26 mouse cellular contexts compared by ENCODE assay signal in the genomic region with DNA sequence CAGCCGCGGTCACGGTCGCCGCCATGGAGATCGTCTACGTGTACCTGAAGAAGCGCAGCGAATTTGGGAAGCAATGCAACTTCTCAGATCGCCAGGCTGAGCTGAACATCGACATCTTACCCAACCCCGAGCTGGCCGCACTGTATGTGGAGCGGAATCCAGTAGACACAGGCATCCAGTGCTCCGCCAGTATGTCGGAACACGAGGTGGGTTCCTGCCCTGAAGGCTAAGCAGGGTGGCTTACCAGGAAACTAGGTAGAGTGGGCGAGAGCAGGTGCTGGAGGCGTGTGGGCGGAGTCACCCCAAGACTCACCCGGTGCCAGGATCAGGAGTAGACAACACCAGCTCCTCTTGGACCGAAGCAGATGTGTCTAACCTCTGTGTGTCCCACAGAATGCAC. TPM values are rescaled to one million over a fixed set of nuclear protein-coding genes. Genes with fewer than 3 reads are reported as not detected.
"Had no signal": no experiment of that assay in that cellular context is flagged by ENCODE, and none has a peak within 500 bp of the region (broad histone marks: within the 10 kb centered on the region; RNA-seq: fewer than 3 reads in every experiment).

No protein-coding gene starts in this region.

- DNase-seq: gastrocnemius, postnatal 14 days; heart, adult 18-20 months; heart, postnatal 10 days; kidney, adult 11 months; kidney, adult 2 months; kidney, adult 9 months; kidney, postnatal 14 days; kidney, postnatal 36 days; layer of hippocampus, postnatal 36 days; left cerebral cortex, postnatal 4 days had no signal

- H3K27ac ChIP-seq: heart, embryonic 10.5 days; hindbrain, embryonic 13.5 days; hindbrain, embryonic 15.5 days; hindbrain, postnatal 0 days; kidney, embryonic 15.5 days; kidney, postnatal 0 days; limb, embryonic 13.5 days; limb, embryonic 15.5 days; liver, embryonic 12.5 days; liver, embryonic 14.5 days had no signal

- H3K4me1 ChIP-seq: liver, embryonic 12.5 days had no signal

- H3K36me3 ChIP-seq: heart, embryonic 10.5 days; heart, embryonic 12.5 days; hindbrain, embryonic 13.5 days; hindbrain, embryonic 15.5 days; kidney, embryonic 15.5 days; limb, embryonic 13.5 days; limb, embryonic 15.5 days; liver, embryonic 12.5 days had no signal

- H3K4me3 ChIP-seq: heart, embryonic 10.5 days; heart, embryonic 12.5 days; hindbrain, embryonic 13.5 days; hindbrain, embryonic 15.5 days; kidney, embryonic 15.5 days; limb, embryonic 13.5 days; limb, embryonic 15.5 days; liver, embryonic 12.5 days had no signal

- ATAC-seq: hindbrain, postnatal 0 days; intestine, embryonic 16.5 days; liver, embryonic 12.5 days had no signal

- H3K27me3 ChIP-seq: hindbrain, embryonic 13.5 days; hindbrain, embryonic 15.5 days; limb, embryonic 15.5 days had no signal

RNA-seq across cellular contexts. Expression of gene Dnaic2, which starts 5.7 kb away (rescaled TPM):
- total RNA-seq: gastrocnemius, adult 8-10 months; granulocyte monocyte progenitor cell, adult 5-6 weeks; hematopoietic stem cell, adult 5-6 weeks; liver, adult 2 months had no signal

RNA-seq across cellular contexts. Expression of gene Kif19a, which starts 32.3 kb away (rescaled TPM):
- total RNA-seq: granulocyte monocyte progenitor cell, adult 5-6 weeks had no signal
- polyA plus RNA-seq: liver, embryonic 12.5 days had no signal
